Mouse (Mus musculus) C2C12 (cell line): ENCODE data around the gene Gm12184. TPM values are rescaled to one million over a fixed set of nuclear protein-coding genes. Genes with fewer than 3 reads are reported as not detected.
A peak's percentile ranks its signal among the peaks of the same experiment; 100 is the strongest.

ENCODE experiments used
- H3K27me3 ChIP-seq: one replicate; pipeline ENCODE4 v1.6.1; 2011; ENCODE audit not compliant: control insufficient read depth, insufficient read depth, insufficient read length
- H3K36me3 ChIP-seq: one replicate; pipeline ENCODE4 v1.6.1; 2011; ENCODE audit not compliant: control insufficient read depth, insufficient read depth
- H3K4me3 ChIP-seq: one replicate; pipeline ENCODE4 v1.5.1; 2011; ENCODE audit warnings: mild to moderate bottlenecking, control low read depth; ENCODE audit not compliant: poor library complexity, insufficient read depth, severe bottlenecking
- H3K79me2 ChIP-seq: one replicate; pipeline ENCODE4 v1.6.1; 2011; ENCODE audit not compliant: control insufficient read depth, insufficient read depth
- H3K79me3 ChIP-seq: one replicate; pipeline ENCODE4 v1.6.1; 2011; ENCODE audit warnings: low read depth, control low read depth
- H3ac ChIP-seq: one replicate; pipeline ENCODE3; 2011; ENCODE audit warnings: low read depth; ENCODE audit not compliant: control insufficient read depth, insufficient read length
- CEBPB ChIP-seq: IDR thresholded peaks from one replicate; pipeline ENCODE4 v1.6.1; 2011; ENCODE audit warnings: low read depth, mild to moderate bottlenecking, control low read depth, moderate library complexity
- CTCF ChIP-seq: IDR thresholded peaks from one replicate; pipeline ENCODE4 v1.5.1; 2011; ENCODE audit not compliant: control insufficient read depth, insufficient read depth, insufficient read length
- FOSL1 ChIP-seq: IDR thresholded peaks from one replicate; pipeline ENCODE4 v1.8.0; 2011; ENCODE audit warnings: mild to moderate bottlenecking, low read length; ENCODE audit not compliant: poor library complexity, insufficient read depth, severe bottlenecking
- MAX ChIP-seq: IDR thresholded peaks from one replicate; pipeline ENCODE4 v1.6.1; 2011; ENCODE audit warnings: mild to moderate bottlenecking, control low read depth
- MYOD1 ChIP-seq: IDR thresholded peaks from one replicate; pipeline ENCODE4 v1.6.1; 2011; ENCODE audit warnings: low read depth; ENCODE audit not compliant: control insufficient read depth, insufficient read length
- MYOG ChIP-seq: IDR thresholded peaks from one replicate; pipeline ENCODE4 v1.6.1; 2011; ENCODE audit not compliant: control insufficient read depth, insufficient read length; ENCODE audit errors: extremely low read depth
- USF1 ChIP-seq: IDR thresholded peaks from one replicate; pipeline ENCODE4 v1.6.1; 2011; ENCODE audit warnings: low read depth, mild to moderate bottlenecking, control low read depth, moderate library complexity
- polyA plus RNA-seq: library from polyadenylated mRNA; unstranded; fragments of >200 nt; fragmentation: generic; extraction: Trizol; gene quantifications from one replicate; pipeline ENCODE4 v1.2.1, GENCODE M21; 2012; ENCODE audit warnings: missing spikeins

Gene Gm12184
- polyA plus RNA-seq, 1 experiment, result 8.0 TPM

DNA sequence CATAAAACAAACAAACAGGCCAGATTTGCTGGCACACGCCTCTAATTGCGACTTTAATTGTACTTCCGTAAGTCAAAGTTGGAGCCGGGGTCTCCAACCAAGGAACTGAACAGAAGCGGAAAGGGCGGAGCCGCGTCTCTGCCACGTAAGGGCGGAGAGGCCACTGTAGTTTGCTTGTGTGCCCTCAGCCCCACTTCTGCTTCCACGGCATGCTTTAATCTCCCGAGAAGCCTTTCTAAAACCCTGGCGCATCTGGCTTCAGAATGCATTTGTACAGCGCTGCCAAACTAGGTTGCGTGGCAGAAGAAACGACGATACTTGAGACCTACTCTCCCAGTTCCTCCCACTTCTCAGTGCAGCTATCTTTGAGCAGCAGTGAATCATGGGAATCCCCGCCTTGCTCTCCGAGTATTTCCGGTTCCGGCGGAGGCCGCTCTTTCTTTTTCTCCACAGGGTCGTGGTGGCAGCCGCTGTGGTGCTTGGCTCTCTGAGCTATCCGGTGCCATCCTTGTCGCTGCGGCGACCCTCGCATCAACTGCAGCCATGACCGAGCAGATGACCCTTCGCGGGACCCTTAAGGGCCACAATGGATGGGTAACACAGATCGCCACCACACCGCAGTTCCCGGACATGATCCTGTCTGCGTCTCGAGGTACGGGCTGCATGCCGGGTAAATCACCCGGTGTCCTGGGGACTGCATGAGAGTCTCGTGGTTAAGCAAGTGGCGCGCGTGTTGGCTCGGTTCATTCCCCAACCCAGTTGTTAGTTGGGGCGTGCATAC, 26.3 kb downstream of the Gm12184 start, which contains the start of gene Rack1:
Gene Rack1, plus strand, starts transcription at position 412 of the 781 bp plus-strand sequence.
- TF ChIP-seq USF1 (no peak), CTCF (no peak), MYOD1 (no peak), CEBPB (no peak), MYOG (no peak), FOSL1 (no peak), MAX (peak; percentile 79)
- peak within 1 kb of the TSS; percentile 97 for H3ac ChIP-seq
- H3K79me2 ChIP-seq, result peaks cover 78% of the 10 kb centered on the region
- peak within 1 kb of the TSS; percentile 95 for H3K4me3 ChIP-seq
- H3K79me3 ChIP-seq, result peaks cover 54% of the 10 kb centered on the region
- H3K27me3 ChIP-seq, result no peaks in the 10 kb centered on the region
- peaks cover 46% of the 10 kb centered on the region for H3K36me3 ChIP-seq

DNA sequence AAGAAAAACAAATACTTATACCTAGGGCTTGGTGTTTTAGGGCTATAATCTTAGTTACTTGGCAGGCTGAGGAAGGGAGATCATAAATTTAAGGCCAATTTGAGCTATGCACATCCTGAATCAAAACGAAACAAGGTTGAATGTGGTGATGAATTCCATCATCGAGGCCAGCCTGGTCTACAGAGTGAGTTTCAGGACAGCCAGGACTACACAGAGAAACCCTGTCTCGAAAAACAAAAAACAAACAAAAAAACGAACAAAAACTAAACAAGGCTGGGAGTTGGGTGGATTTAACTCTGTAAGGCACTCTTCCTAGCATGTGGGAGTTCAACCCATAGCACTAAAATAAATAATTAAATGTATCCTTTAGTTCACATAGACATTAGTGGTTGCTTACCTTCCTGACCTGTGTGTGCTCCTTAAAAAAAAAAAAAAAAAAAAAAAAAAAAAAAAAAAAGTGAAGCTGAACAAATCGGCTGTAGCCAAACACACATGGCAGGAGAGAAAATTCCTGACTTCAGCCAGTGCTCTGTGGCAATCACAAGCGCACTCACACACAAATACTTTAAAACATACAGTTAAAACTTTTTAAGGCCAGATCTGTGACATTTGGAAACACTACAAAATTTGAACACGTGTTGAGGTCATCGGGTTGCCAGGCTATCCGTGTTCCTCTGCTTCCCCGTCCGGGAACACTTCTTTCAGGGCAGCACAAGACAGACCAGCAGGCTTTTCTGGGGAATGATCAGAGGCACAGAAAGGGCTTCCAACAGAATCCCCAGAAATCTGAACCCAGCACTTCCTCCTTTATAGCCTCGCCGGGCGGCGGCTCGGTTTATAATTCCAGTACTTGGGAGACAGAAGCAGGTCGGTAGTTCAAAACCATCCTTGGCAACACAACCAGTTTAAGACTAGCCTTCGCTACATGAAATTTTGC, 27.2 kb downstream of the Gm12184 start:
- Histone ChIP-seq H3ac (peak overlapping the region; percentile 85), H3K79me2 (peaks cover 70% of the 10 kb centered on the region), H3K27me3 (no peaks in the 10 kb centered on the region), H3K79me3 (peaks cover 50% of the 10 kb centered on the region), H3K36me3 (peaks cover 38% of the 10 kb centered on the region), H3K4me3 (peak overlapping the region; percentile 88)
- TF ChIP-seq USF1 (peak; percentile 28), MAX (no peak), CTCF (no peak), MYOG (no peak)

DNA sequence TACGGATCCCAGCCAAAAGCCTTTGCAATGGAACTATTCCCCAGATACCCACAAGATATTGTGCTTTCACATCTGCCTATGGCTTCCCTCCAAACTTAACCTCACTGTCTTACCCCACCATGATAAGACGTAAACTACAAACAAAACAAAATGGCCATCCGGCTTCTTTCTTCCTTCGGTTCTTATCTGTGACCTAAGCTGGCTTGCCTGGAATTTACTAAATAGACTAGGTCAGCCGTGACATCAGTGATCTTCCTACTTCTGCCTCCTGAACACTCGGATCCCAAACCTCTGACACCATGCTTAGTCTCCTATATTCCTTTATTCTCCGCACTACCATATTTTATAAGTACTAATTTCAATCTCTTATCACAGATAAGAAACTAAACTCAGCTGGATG, 28.1 kb downstream of the Gm12184 start:
- TF ChIP-seq FOSL1 (no peak), USF1 (no peak), MYOG (no peak), CEBPB (no peak), MYOD1 (no peak), MAX (no peak), CTCF (no peak)
- Histone ChIP-seq H3K79me2 (peaks cover 60% of the 10 kb centered on the region), H3K4me3 (peak overlapping the region; percentile 88), H3K79me3 (peaks cover 41% of the 10 kb centered on the region), H3K36me3 (peaks cover 28% of the 10 kb centered on the region), H3ac (no peak overlapping the region), H3K27me3 (no peaks in the 10 kb centered on the region)

DNA sequence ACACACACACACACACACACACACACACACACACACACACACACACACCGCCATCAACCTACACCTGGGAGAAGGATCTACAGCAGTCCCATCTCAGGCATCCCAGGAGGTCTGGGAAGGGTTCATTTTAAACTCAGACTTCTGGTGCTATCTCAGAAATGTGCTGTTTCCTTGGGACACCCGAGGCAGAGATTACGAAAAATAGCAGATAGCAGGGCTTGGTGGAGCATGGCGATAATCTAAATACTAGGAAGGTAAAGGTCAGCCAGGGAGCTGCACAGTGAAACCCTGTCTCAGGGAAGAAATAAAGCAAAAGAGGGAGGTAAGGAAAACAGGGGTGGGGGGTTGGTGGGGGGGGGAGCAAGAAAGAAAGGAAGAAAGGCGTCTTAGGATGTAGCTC, 29.2 kb downstream of the Gm12184 start:
- H3K4me3 ChIP-seq, result no peak overlapping the region
- H3ac ChIP-seq, result no peak overlapping the region
- H3K79me2 ChIP-seq, result peaks cover 50% of the 10 kb centered on the region
- H3K36me3 ChIP-seq, result peaks cover 18% of the 10 kb centered on the region
- peaks cover 31% of the 10 kb centered on the region for H3K79me3 ChIP-seq
- TF ChIP-seq USF1, result no peak
- TF ChIP-seq MYOD1, result no peak
- TF ChIP-seq FOSL1, result no peak
- TF ChIP-seq CTCF, result no peak
- TF ChIP-seq CEBPB, result no peak
- TF ChIP-seq MYOG, result no peak
- TF ChIP-seq MAX, result no peak
- no peaks in the 10 kb centered on the region for H3K27me3 ChIP-seq

DNA sequence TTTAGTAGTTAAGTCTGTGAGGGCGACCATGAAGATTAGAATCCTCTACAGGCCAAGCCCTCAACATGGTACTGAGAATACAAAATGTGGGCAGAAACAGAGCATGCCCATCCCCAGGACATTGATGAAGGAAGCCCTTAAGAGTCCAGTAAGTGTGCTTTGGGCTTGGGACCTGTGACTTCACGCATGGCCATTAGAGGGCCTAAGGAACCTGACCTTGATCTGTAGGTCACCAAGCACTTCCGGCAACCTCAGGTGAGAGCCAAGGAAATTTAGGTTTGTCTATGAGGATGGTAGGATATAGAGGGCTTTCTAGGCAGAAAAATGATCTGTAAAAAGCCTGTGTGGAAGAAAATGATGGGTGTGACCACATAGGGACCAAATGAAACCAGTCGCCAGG, 30.2 kb downstream of the Gm12184 start:
- H3K27me3 ChIP-seq, result no peaks in the 10 kb centered on the region
- peaks cover 21% of the 10 kb centered on the region for H3K79me3 ChIP-seq
- no peak overlapping the region for H3ac ChIP-seq
- H3K79me2 ChIP-seq, result peaks cover 40% of the 10 kb centered on the region
- peaks cover 8% of the 10 kb centered on the region for H3K36me3 ChIP-seq
- no peak overlapping the region for H3K4me3 ChIP-seq
- TF ChIP-seq FOSL1, result no peak
- TF ChIP-seq CTCF, result no peak
- no peak for TF ChIP-seq CEBPB
- TF ChIP-seq MAX, result no peak
- no peak for TF ChIP-seq USF1
- no peak for TF ChIP-seq MYOD1
- no peak for TF ChIP-seq MYOG
